Mouse (Mus musculus) kidney, adult 2 months (tissue): ENCODE measurements at regions not wholly inside any gene's neighbourhood (a gene's known extent, or its start where the extent isn't known, plus 50 kb on each side); places are given as distances from the start of the nearest gene placed in this dataset.

Experiments used
- CTCF ChIP-seq: fragments of 200-500 bp; conservative IDR thresholded peaks from 2 replicates; pipeline ENCODE4 v1.5.1; 2011; ENCODE audit warnings: low read depth, mild to moderate bottlenecking, control low read depth, low read length, moderate library complexity, mixed read lengths; ENCODE audit not compliant: insufficient read depth, insufficient read length
- POLR2A ChIP-seq: fragments of 200-500 bp; IDR thresholded peaks from one replicate; pipeline ENCODE4 v1.6.1; 2011; ENCODE audit warnings: low read depth, low read length, control low read depth

DNA sequence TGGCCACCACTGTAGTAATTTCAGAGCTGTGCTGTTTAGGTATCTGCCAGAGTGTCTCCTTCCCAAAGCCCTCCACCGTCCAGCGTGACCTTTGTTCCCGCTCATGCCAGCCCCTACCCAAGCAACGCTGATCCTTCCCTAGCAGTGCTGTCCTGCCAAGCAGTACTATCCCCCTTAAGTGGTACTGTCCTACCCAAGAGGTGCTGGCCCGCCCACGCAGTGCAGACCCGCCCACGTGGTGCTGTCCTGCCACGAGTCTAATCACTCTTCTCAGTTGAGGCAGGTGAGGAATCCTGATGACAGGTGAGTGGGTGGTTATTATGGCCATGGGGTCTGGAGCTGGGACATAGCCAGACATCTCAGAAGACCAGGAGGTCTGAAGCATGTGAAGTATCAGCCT is 51.7 kb upstream of the Dgkg start:
- no peak for TF ChIP-seq POLR2A
- TF ChIP-seq CTCF, result no peak
